Mouse (Mus musculus) hindbrain, embryonic 14.5 days (tissue): Measurements from ENCODE around the gene Trappc3. TPM values are rescaled to one million over a fixed set of nuclear protein-coding genes. Genes with fewer than 3 reads are reported as not detected.

Source experiments
- ATAC-seq: fragments of 200-750 bp; cut with Nextera tagmentation; 2 replicates; pipeline ENCODE4 v1.8.0; 2017; ENCODE audit warnings: moderate number of reproducible peaks, mild to moderate bottlenecking, moderate TSS enrichment, moderate library complexity; ENCODE audit not compliant: low FRiP score
- DNase-seq: peaks from one replicate; pipeline ENCODE4 v3.0.0-alpha.2; 2015; ENCODE audit warnings: low spot score
- H3K27ac ChIP-seq: fragments of 300-500 bp; sonication (generic); 2 replicates; pipeline ENCODE4 v1.5.1; 2014; ENCODE audit warnings: mild to moderate bottlenecking, moderate library complexity
- H3K27me3 ChIP-seq: fragments of 300-500 bp; sonication (generic); 2 replicates; pipeline ENCODE4 v1.6.1; 2014; ENCODE audit warnings: mild to moderate bottlenecking, low read length, mixed read lengths; ENCODE audit not compliant: control insufficient read depth, insufficient read depth
- H3K36me3 ChIP-seq: fragments of 300-500 bp; sonication (generic); replicated peaks from 2 replicates; pipeline ENCODE4 v1.6.1; 2014; ENCODE audit not compliant: control insufficient read depth, insufficient read depth
- H3K4me1 ChIP-seq: fragments of 300-500 bp; sonication (generic); replicated peaks from 2 replicates; pipeline ENCODE4 v1.6.1; 2014; ENCODE audit warnings: antibody characterized with exemption, low read length, mixed read lengths; ENCODE audit not compliant: control insufficient read depth, insufficient read depth
- H3K4me2 ChIP-seq: fragments of 300-500 bp; sonication (generic); replicated peaks from 2 replicates; pipeline ENCODE4 v1.6.1; 2014; ENCODE audit warnings: mild to moderate bottlenecking, moderate library complexity
- H3K4me3 ChIP-seq: fragments of 300-500 bp; sonication (generic); replicated peaks from 2 replicates; pipeline ENCODE4 v1.5.1; 2014; ENCODE audit warnings: mild to moderate bottlenecking, low read length
- H3K9ac ChIP-seq: fragments of 300-500 bp; sonication (generic); 2 replicates; pipeline ENCODE4 v1.6.1; 2014
- H3K9me3 ChIP-seq: fragments of 300-500 bp; sonication (generic); 2 replicates; pipeline ENCODE4 v1.6.1; 2016; ENCODE audit warnings: low read length; ENCODE audit not compliant: control insufficient read depth
- WGBS: fragments of 180-500 bp; shearing (Covaris S2); extraction: QIAGEN DNeasy Blood & Tissue Kit; methylation state at CpG from one replicate; pipeline ENCODE4 v1.1.7; 2014; 5-methylcytosine and 5-hydroxymethylcytosine counted together
- polyA plus RNA-seq: library from polyadenylated mRNA; unstranded; fragments of >200 nt; fragmentation: Nextera tagmentation; extraction: Ambion mirVana; gene quantifications from 2 replicates; pipeline ENCODE4 v1.2.1, GENCODE M21; 2014

Gene Trappc3
- polyA plus RNA-seq, 1 experiment from 2014 or later, result 40.7 TPM

DNA sequence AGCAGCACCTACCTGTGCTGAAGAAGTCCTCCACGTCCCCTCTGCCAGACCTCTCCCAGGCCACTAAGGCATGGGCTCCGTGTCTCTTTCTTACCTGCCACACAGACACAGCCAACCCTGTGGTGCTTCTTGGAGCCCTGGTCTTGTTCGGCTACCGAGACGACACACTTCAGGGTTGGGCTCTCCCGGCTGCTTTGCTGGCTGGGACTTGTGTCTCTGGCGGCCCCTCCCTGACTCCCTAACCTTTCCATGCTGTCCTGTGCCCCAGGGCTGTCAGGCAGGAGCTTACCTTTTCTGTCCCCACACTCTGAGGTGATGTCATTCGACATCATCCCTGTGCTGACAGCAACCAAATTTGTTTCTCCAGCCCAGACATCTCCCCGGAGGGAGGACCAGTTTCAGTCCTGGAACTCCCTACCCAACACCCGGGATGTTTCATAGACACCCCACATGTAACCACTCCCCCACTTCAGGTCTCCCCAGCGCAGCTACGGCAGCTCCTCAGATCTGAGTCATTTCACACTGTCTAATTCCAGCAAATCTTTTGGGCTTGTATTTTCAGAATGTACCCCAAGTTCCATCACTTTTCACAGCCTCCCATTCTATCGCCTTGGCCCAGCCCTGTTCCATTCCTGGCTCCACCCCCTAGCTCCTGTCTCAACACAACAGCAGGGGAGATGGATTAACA, 15.8 kb upstream of the Trappc3 start:
- no peak overlapping the region for H3K4me2 ChIP-seq
- DNase-seq (no peak), ATAC-seq (no peak)
- H3K4me1 ChIP-seq, result peaks cover 33% of the 10 kb centered on the region
- no peak overlapping the region for H3K9ac ChIP-seq
- H3K27ac ChIP-seq, result no peak overlapping the region
- H3K36me3 ChIP-seq, result peaks cover 22% of the 10 kb centered on the region
- no peaks in the 10 kb centered on the region for H3K9me3 ChIP-seq
- H3K4me3 ChIP-seq, result no peak overlapping the region
- WGBS, result 86% methylated on average over 13 of the region's 13 CpGs
- H3K27me3 ChIP-seq, result no peaks in the 10 kb centered on the region

DNA sequence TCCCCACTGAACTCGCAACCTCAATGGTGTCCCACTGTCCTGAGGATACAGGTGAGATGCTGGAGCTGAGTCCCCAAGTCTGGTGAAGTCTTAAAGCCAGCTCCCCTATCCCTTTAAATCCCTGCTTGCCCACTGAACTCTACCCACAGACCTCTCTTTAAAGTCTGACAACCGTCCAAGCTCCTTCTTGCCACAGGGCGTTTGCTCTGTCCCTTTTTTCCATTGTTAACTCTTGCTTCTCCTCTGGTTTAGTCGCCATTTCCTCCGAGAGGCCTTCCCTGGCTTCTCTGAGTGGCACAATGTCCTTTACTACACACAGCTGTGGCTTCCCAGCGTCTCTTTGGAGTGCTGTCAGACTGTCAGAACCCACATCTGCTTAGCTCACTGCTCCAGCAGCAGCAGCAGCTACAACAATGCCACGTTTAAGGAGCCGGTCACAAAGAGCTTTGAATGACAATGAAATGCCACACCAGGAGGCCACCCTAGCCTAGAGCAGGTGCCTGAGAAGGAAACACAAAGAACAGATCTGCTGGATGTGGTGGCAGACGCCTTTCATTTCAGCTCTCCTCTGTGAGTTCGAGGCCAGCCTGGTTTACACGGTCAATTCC, 13.8 kb upstream of the Trappc3 start:
- no peaks in the 10 kb centered on the region for H3K9me3 ChIP-seq
- H3K36me3 ChIP-seq, result peaks cover 9% of the 10 kb centered on the region; the same call in 1 of the 2 replicates
- ATAC-seq, result no peak
- H3K4me2 ChIP-seq, result peak overlapping the region; percentile 19; the same call in 1 of the 2 replicates
- peak overlapping the region; percentile 50 for H3K9ac ChIP-seq
- whole genome bisulfite sequencing, result 10% methylated on average over 11 of the region's 11 CpGs
- no peaks in the 10 kb centered on the region for H3K27me3 ChIP-seq
- H3K4me1 ChIP-seq, result peaks cover 53% of the 10 kb centered on the region
- H3K27ac ChIP-seq, result peak overlapping the region; percentile 27
- H3K4me3 ChIP-seq, result no peak overlapping the region
- DNase-seq, result no peak

DNA sequence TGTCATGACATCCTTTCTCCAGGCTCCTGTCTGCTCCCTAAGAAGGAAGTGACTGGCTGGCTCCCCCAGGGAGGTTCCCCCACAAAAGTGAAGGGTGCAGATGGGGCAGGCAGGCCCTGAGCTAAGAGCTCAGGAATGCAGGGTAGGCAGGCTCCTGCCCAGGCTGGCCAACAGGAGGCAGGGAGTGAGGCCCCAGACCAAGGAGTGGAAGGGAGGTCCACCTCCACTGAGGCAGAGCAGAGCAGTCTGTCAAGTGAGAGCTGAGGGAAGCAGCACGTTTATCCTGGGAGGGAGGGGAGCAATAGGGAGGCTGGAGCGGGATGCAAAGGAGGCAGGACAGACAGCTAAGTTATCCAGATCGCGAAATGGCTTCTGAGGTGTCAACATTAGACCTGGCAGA, 11.5 kb upstream of the Trappc3 start:
- Histone ChIP-seq H3K27ac (no peak overlapping the region), H3K4me3 (no peak overlapping the region), H3K9ac (0 out of 2 replicates have a peak overlapping the region, but pooled peaks have one; percentile 12), H3K27me3 (no peaks in the 10 kb centered on the region), H3K4me2 (no peak overlapping the region), H3K9me3 (no peaks in the 10 kb centered on the region), H3K36me3 (peaks cover 8% of the 10 kb centered on the region; the same call in 1 of the 2 replicates), H3K4me1 (peaks cover 67% of the 10 kb centered on the region)
- whole genome bisulfite sequencing, result 53% methylated on average over 4 of the region's 4 CpGs
- DNase-seq (no peak), ATAC-seq (no peak)

DNA sequence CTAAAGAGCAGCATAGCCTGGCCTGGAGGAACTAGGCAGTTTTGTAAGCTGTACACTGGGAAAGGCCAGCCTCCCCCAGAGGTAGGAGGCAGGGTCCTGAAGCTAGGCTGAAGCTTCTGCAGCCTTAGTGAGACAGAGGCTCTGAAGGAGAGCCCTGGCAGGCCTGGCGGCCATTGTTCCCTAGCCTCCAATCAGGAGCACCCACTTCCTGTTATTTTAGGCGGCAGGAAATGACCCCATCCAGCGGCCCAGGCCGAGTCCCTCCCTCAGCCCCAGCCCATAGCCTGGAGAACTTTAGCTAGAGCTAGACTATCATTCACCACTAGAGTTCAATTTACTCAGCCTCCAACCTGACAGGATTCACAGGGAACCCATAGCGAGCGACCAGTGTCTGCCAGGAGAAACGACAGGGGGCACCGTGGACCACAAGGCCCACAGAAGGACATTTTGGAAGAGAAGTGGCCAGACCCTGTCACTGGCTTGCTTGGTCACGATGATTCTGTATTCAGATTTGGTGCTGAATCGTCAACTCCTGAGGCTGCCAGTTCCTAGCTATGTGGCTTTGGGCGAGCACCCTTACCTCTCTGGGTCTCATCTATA, 10.4 kb upstream of the Trappc3 start:
- DNase-seq (no peak), ATAC-seq (no peak)
- peaks cover 67% of the 10 kb centered on the region for H3K4me1 ChIP-seq
- H3K4me3 ChIP-seq, result no peak overlapping the region
- H3K9me3 ChIP-seq, result no peaks in the 10 kb centered on the region
- no peak overlapping the region for H3K27ac ChIP-seq
- 62% methylated on average over 11 of the region's 11 CpGs for WGBS
- H3K4me2 ChIP-seq, result peak overlapping the region; percentile 92; the same call in 1 of the 2 replicates
- peak overlapping the region; percentile 12; the same call in 1 of the 2 replicates for H3K9ac ChIP-seq
- no peaks in the 10 kb centered on the region; the same call in 1 of the 2 replicates for H3K36me3 ChIP-seq
- H3K27me3 ChIP-seq, result no peaks in the 10 kb centered on the region

DNA sequence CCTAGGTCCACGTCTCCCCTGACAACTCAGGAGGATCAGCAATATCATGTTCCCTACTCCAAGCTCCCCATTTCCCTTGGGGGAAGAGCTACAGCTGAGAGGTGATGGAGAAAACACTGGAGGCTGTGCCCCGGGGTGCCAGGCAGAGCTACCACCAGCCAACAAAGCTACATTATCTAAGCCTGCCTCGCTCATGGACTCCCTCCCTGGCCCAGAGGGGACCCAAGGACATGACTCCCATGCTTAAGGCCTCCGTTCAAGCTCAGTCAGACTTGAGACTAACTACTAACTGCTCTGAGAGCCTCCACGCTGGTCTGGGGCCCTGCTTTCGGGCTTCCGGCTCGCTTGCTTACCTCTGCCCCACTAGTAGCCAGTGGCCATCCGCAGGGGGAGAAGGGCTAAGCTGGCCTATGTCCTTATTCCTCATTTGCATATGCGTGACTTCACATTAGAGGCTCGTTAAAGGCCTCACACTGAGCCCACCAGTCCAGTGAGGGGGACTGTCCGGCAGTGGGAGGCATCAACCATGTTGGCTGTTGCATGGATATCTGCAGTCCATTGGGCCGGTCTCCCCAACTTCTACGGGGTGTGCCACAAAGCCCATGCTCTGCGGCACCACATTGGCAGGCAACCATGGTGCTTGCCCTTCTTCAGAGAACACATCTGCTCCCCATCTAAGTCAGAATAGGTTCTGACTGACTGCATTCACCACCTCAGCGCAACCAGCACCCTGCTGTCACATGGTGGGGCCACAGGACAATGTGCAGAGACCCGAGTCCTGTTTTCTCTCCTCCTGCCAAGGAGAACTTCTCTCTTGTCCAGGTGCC, 9.5 kb upstream of the Trappc3 start:
- Histone ChIP-seq H3K4me1 (peaks cover 74% of the 10 kb centered on the region), H3K9me3 (no peaks in the 10 kb centered on the region), H3K36me3 (no peaks in the 10 kb centered on the region; the same call in 1 of the 2 replicates), H3K4me2 (peak overlapping the region; percentile 92), H3K9ac (peak overlapping the region; percentile 12), H3K4me3 (no peak overlapping the region; the same call in 1 of the 2 replicates), H3K27me3 (no peaks in the 10 kb centered on the region), H3K27ac (no peak overlapping the region)
- DNase-seq (no peak), ATAC-seq (no peak)
- WGBS, result 66% methylated on average over 17 of the region's 17 CpGs

DNA sequence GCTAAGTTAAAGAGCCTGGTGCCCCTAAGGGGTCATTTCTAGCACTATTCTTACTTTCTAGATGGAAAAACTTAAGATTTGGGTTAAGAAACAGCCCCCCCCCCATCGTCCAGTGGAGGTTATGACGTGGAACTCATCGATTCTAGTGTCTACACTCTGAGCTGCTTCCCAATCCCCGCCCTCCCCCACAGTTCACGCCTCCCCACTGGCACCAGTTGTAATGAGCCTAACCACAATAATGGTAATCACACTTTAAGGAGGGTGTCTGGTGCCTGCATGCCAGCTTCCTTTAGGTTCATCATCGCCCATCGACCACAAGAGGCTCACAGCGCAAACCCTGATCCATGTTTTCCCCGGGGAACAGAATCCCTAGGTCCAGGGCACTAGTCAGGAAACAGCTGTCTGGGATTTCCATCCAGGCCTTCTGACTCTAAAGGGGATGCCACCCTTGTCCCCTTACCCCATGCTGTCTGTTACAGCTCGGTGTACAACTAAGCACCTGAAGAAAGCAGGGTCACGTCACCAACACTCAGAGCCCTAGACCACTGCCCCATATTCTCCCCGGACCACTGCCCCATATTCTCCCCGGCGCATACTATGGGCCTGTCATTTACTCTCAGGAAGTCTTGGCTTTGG, 8.4 kb upstream of the Trappc3 start:
- Histone ChIP-seq H3K36me3 (no peaks in the 10 kb centered on the region; the same call in 1 of the 2 replicates), H3K27me3 (no peaks in the 10 kb centered on the region), H3K4me3 (peak overlapping the region; percentile 78), H3K4me2 (peak overlapping the region; percentile 92), H3K9me3 (no peaks in the 10 kb centered on the region), H3K9ac (peak overlapping the region; percentile 92), H3K27ac (no peak overlapping the region), H3K4me1 (peaks cover 67% of the 10 kb centered on the region)
- no peak for ATAC-seq
- DNase-seq, result no peak
- 66% methylated on average over 14 of the region's 14 CpGs for WGBS

DNA sequence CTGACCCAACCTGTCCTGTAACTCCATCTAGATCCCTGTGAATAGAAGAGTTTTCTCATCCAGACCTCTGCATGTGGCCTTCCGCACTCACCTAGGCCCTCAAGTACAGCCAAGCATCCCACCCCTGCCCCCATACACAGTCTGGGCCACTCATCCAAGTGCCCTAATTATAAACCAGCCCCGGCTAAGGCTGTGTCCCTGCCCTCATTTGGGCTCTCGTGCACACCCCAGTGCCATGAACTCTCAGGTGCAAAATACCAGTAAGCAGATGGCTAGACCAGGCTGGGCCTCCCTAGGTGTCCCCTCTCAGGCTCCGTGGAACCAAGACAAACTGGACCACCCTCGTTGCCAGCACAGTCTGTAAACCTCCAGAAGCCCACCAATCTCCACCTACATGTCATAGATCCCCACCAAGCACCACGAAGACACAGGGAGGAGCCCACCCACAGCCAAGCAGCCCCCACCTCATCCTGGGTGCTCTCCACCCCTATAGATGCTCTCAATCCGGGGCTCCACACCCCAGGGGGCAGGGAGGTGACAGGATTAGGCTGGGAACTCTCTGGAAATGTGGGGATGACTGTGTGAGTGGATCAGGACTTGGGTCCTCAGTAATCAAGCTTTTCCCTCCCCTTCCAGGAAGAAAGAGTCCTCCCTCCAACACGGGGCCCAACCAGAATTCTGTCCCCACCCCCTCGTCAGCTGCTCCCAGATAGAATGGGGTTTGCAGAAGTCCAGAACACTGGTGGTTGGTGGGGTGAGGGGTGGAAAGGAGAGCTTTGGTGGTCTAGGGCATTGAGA, 7.6 kb upstream of the Trappc3 start:
- Histone ChIP-seq H3K27ac (peak overlapping the region; percentile 94), H3K36me3 (no peaks in the 10 kb centered on the region; the same call in 1 of the 2 replicates), H3K9ac (peak overlapping the region; percentile 92), H3K27me3 (no peaks in the 10 kb centered on the region), H3K4me3 (peak overlapping the region; percentile 78), H3K4me2 (peak overlapping the region; percentile 92), H3K4me1 (peaks cover 68% of the 10 kb centered on the region), H3K9me3 (no peaks in the 10 kb centered on the region)
- no peak; the same call in 1 of the 2 replicates for ATAC-seq
- 12% methylated on average over 9 of the region's 9 CpGs for WGBS
- DNase-seq, result no peak
